Mouse (Mus musculus): ENCODE measurements around the gene Plin4.

- peak; percentile 74 for TF ChIP-seq CTCF (IDR thresholded peaks at IDR 0.05; ENCODE audit: extremely low read depth, insufficient read depth, low read length)
- TF ChIP-seq POLR2A (IDR thresholded peaks at IDR 0.05; ENCODE audit: extremely low read depth, insufficient read depth, low read length), result no peak
These were observed 15.0 kb upstream of the Plin4 start for GRCm38 (mm10) chr17:56124377-56125275.

Data from cortical plate, adult 2 months (tissue).